8 mouse cellular contexts compared by ENCODE assay signal in genomic region chr2:72475797-72476485, GRCm38 (mm10). TPM values are rescaled to one million over a fixed set of nuclear protein-coding genes. Genes with fewer than 3 reads are reported as not detected.
DNase-seq lines count a peak whose midpoint lies in the region; ATAC-seq lines count a peak whose summit lies in the region.

Gene Cdca7 (plus strand): TSS chr2:72476159.

- peaks cover 5% of the 10 kb centered on the region for H3K27me3 ChIP-seq in hindbrain, embryonic 16.5 days (replicated peaks; ENCODE audit: control insufficient read depth, insufficient read depth, low read length)

- no peaks in the 10 kb centered on the region for H3K36me3 ChIP-seq in hindbrain, embryonic 16.5 days (ENCODE audit: control insufficient read depth, insufficient read depth, low read length)

- H3K4me3 ChIP-seq in hindbrain, embryonic 16.5 days (ENCODE audit: low read length), result peak within 1 kb of the TSS; percentile 91

- no peaks in the 10 kb centered on the region for H3K9me3 ChIP-seq in hindbrain, embryonic 16.5 days (ENCODE audit: control insufficient read depth, low read length)

- peak; percentile 90 for ATAC-seq in hindbrain, embryonic 16.5 days

- peaks cover 11% of the 10 kb centered on the region for H3K4me1 ChIP-seq in hindbrain, embryonic 16.5 days (ENCODE audit: control insufficient read depth, insufficient read depth, low read depth, low read length)

- H3K4me2 ChIP-seq in hindbrain, embryonic 16.5 days (ENCODE audit: low read length), result peak within 1 kb of the TSS; percentile 91

- peak within 1 kb of the TSS; percentile 76 for H3K9ac ChIP-seq in hindbrain, embryonic 16.5 days (ENCODE audit: low read depth, low read length)

- peak within 1 kb of the TSS; percentile 63; the same call in 1 of the 2 replicates for H3K27ac ChIP-seq in hindbrain, embryonic 16.5 days (ENCODE audit: low read depth, low read length)

- WGBS in hindbrain, embryonic 16.5 days, result under 1% methylated on average over 57 of the region's 58 CpGs

- DNase-seq in T-cell, adult 2 months (ENCODE audit: low spot score), result peak; percentile 55
- peak; percentile 43 to 46 for DNase-seq in cerebellum, postnatal 36 days
- DNase-seq in gastrocnemius, adult 18-20 months (ENCODE audit: low spot score), result peak; percentile 57
- DNase-seq in left cerebral cortex, adult 11 months (ENCODE audit: low spot score), result peak; percentile 23
- DNase-seq in lung, postnatal 4 days, result peak; percentile 85 to 86
- peak; percentile 90 for DNase-seq in retina, postnatal 1 day
- peak; percentile 59 to 86 for DNase-seq in urinary bladder, adult 18-20 months (ENCODE audit: low spot score in 2 of 2)

RNA-seq across cellular contexts. Expression of gene Cdca7, which starts in this region (rescaled TPM):
- total RNA-seq in gastrocnemius, adult 18-20 months (2021), result under 1 TPM; 0.50 TPM
- polyA plus RNA-seq in hindbrain, embryonic 16.5 days (2015; fragmentation: Nextera tagmentation; extraction: Ambion mirVana), result 17.3 and 22.1 TPM in 2 replicates

Comparison
In these comparisons a context has a peak if more than half of its experiments do, and no peak if none do; other contexts are left out.
1. Peak in every context shown above with its lines: DNase-seq, ATAC-seq, H3K4me3 ChIP-seq and H3K27ac ChIP-seq.
2. Peak in DNase-seq in gastrocnemius, adult 18-20 months; RNA of the gene not detected or under 1 TPM.
3. DNase-seq: peak in every context shown above with its lines; median percentile 90 in retina, postnatal 1 day; 86 in lung, postnatal 4 days; 72 in urinary bladder, adult 18-20 months; 57 in gastrocnemius, adult 18-20 months; 55 in T-cell, adult 2 months; 44 in cerebellum, postnatal 36 days; 23 in left cerebral cortex, adult 11 months.